Mouse (Mus musculus) small intestine, adult 2 months (tissue): ENCODE data around the gene Cspg4.

ENCODE experiments used
- CTCF ChIP-seq: fragments of 200-500 bp; IDR thresholded peaks from 2 replicates; pipeline ENCODE4 v1.5.1; 2012; ENCODE audit warnings: low read depth, mild to moderate bottlenecking, control low read depth, inconsistent platforms, low read length, moderate library complexity, mixed read lengths; ENCODE audit not compliant: insufficient replicate concordance, insufficient read length; ENCODE audit errors: extremely low read depth
- POLR2A ChIP-seq: fragments of 200-500 bp; IDR thresholded peaks from 2 replicates; pipeline ENCODE4 v1.6.1; 2012; ENCODE audit warnings: low read depth, mild to moderate bottlenecking, control low read depth, inconsistent platforms, low read length, moderate library complexity

GRCm38 (mm10) chr9:56828841-56829240 lies 36.0 kb upstream of the Cspg4 start:
- TF ChIP-seq POLR2A: no peak
- TF ChIP-seq CTCF: no peak
